Mouse (Mus musculus) kidney, postnatal 4 days (tissue): Measurements from ENCODE around the gene Fam90a1a.
A peak's percentile ranks its signal among the peaks of the same experiment; 100 is the strongest.
"Not testable (repeated sequence)": the region's sequence is repeated elsewhere in the genome, so short reads cannot be mapped to it uniquely, and the experiment has no call there.

Experiments
- DNase-seq, 2 experiments: peaks; one replicate each; pipeline ENCODE4 v3.0.0; 2021; ENCODE audit warnings: mixed read lengths in 2 of 2

Fam90a1a gene

DNA sequence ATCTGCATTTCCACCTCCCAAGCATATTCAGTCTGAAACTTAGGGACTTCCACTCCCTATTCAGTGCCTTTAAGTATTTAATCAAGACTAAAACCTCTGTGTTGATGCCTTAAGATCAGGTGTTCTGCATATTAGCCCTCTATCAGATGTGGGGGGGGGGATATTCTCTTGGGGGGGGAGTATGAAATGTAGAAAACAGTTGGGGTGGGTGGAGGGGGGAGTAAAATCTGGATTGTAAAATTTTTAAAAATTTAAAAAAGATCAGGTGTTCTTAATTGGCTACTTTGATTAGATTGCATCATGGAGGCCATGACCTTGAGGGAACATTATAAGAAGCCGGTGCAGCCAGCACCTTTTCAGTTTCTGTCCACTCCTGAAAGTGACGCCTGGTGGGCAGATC, at the start of gene Fam90a1a:
TSS of gene Fam90a1a (plus strand) at position 301 of the 400 bp plus-strand sequence.
- no peak for DNase-seq

DNA sequence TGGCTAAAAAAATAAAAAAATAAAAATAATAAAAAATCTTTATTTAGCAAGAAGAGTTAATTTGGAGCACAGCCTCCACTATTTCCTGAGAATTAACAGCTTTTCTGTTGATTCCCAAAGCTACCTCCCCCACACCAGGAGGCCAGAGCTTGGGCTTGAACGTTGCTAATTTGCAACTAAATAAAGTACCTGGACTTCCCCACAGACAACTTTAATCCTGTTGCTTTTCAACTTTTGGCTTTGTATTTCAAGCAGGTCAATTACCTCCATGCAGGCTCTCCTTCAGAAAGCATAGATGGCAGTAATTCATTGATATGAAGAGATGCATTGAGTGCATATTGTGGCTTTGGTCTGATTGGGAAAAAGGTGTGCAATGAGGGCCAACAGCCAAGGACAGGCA, 46.6 kb upstream of the Fam90a1a start:
- no peak for DNase-seq

DNA sequence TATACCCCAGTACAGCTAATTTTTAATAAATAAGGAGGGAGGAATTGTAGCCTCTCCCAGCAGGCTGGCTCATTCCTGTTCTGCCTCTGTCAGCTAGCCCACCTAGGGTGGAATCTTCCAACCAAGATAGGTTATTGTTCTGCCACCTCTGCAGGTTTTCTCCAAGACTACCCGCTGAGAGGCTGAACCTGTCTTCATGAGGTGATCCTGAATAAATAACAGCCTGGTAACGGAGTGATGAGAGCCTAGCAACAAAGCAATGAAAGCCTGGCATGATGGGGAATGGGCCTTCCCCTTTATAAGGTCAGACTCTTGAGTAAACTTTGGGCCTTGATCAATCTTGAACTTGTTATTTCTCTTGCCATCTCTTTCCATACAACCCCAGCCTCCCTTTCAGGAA, 46.0 kb upstream of the Fam90a1a start:
- DNase-seq: no peak

DNA sequence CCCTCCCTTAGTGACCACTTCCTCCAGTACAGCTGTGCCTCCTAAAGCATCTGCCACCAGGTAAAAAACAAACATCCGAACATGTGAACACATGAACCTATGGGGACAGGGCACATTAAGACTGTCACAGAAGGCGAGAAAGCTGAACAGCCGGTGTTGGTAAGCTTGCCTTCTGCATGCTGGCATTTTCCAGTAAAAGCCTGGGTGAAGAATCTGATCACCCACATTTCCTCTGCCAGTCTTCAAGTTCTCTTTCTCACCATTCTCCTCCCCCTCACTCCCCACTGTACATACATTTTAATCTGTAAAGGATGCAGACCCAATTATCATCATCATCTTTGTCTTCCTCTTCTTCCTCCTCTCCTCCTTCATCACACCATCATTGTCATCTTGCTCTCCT, 42.9 kb upstream of the Fam90a1a start:
- DNase-seq: no peak

DNA sequence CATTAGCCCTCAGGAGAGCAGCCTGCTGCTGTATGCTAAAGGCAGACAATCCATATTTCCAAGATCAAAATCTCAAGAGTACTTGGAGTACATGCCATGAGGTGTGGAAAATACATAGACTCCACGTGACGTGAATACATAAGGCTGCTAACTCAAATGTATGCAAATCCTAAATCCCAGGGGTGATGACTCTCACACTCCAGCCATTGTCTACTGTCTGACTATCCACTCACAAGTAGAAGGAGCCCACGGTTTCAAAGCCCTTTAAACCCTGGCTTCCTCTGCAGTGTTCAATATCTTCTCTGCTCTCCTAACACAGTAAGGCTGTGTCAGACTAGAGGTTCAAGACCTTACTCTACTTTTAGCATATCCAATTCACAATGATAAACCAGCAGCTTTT, 27.8 kb upstream of the Fam90a1a start:
- not testable (repeated sequence) for DNase-seq

DNA sequence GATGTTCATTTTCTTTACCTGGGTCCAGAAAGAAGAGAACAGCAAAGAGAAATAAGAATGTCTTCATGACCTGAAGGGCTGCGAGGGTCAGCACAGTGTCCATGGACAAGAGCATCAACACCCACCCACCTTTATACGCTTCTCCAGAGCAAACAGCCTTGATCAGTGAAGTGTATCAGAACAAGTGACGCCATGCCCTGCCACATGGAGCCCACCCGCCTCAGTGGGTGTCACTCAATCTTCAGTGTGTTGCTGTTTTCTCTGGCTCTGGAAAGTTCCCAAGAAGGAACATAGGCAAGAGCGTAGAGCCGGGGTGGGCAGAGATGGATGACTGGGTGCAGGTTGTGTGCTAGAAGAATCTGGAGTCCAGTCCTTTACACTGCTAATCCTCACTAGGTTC, 25.9 kb upstream of the Fam90a1a start, which contains the start of gene Defb15:
TSS of gene Defb15 (minus strand) at position 101 of the 400 bp plus-strand sequence.
- no peak for DNase-seq

DNA sequence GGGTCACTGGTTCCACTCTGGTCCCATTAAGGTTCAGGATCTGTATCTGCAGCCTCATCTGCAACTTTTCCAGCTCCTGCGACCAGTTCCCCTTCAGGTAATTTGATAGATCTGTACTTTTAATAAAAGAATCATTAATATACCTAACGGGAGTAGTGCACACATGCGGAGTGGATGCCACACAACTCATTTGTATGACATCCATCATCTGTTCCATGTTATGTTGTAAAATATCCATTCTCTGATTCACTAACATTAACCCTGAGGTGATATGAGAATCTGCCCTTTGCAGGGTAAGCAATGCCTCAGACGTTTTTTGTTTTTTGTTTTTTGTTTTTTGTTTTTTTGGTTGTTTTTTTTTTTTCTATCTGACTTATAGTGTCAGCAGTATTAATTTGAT, 20.5 kb upstream of the Fam90a1a start, which contains the start of gene Defb35:
TSS of gene Defb35 (plus strand) at position 301 of the 400 bp plus-strand sequence.
- DNase-seq: not testable (repeated sequence)

DNA sequence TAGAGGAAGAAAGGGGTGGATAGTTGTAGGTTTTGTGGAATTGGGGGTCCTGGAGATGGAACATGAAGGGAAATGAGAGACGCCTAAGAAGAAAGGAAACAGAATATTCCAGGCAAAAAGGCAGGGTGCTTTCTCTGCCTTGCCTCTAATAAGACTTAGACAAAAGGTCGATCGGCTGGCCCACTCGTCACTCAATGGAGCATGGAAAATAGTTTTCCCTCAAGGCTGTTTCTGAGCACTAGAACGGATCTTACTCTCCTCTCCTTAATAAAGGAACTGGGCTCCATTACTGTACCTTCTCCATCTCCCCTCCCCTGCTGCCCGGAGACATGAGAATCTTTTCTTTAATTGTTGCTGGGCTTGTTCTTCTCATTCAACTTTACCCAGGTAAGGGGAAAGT, 12.1 kb upstream of the Fam90a1a start, which contains the start of gene Defb13:
TSS of gene Defb13 (plus strand) at position 301 of the 400 bp plus-strand sequence.
- no peak for DNase-seq

DNA sequence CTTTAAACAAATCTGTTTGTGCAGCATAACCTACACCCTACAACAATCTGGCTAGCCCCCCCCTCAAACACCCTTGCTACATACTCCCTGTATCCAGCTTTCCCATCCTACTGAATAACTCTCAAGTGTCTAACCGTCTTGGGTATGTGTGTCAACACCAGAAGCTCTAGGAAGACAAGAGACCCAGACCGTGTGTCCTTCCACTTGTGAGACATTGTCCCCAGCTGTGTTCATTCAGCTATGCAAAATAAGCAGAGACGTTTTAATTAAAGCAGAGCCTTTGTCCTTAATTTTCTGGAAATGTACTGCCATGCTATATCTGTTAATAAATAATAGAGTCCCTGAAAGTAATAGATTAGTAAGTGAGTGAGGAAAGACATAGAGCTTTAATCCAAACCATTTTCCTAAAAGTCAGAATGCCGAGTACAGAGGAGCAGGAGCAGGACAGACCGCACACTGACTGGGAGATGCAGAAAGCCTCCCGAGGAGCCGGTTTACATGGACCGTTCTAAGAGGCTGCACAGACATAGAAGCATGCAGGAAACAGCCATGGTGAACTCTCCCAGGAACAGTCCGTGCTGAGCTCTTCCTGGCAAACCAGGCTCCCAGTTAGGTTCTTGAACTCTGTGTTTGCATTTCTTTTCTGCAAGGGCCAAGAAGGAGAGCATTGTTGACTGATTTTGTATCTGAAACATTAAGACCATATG, 11.1 kb upstream of the Fam90a1a start:
- peak in 1 of 2 experiments; percentile 24 for DNase-seq

DNA sequence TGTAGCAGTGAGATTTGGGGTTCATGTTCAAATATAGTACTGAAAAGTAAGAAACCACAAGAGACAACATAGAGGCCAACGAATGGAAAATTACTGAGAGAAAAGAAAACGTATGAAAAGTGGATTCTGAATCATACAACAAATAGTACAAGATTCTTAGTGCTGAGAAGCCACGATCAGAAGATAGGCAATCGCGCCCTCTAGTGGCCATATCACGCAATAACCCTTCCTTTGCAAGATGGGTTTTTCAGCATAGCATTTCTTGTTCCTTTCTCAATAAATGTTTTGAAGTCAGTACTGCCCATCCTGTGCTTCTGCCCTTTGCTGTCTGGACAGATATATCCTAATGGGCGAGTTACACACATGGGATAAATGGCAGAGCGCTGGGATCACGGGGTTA, 3.2 kb upstream of the Fam90a1a start:
- DNase-seq: peak; percentile 67 to 68

DNA sequence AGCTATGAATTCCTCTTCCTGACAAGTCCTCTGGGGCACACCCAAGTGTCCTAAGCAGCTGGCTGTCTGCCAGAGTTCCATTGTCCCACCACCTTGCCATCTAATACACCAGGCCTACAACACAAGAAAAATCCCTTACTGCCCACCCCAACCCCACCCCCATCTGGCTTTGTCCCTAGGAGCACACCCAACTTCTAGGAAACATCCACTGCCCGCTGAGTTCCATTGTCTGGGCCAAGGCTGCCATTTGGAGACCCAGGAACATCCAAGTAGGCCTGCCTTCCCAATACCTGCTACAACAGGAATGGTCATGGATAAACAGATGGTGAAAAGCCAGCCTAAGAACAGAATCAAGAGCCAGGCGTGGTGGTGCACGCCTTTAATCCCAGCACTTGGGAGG, 2.2 kb upstream of the Fam90a1a start:
- no peak for DNase-seq

DNA sequence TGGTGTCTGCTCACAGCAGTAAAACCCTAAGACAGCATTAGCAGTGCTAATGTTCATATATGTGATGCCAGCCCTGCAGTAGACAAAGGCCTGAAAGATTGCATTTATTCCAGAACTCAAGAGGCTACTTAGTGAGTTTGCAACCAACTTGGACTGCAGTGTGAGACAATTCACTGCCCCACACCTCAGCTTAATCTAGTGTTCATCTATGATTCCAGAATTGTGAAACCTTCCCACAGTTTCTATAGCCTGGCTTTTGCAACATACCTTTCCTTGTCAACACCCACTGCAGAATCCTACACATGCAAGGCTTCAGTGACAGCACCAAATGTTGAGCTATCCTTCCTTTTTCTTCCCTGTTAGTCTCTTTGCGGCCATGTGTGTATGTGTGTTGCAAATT, 8.1 kb downstream of the Fam90a1a start:
- DNase-seq: no peak

DNA sequence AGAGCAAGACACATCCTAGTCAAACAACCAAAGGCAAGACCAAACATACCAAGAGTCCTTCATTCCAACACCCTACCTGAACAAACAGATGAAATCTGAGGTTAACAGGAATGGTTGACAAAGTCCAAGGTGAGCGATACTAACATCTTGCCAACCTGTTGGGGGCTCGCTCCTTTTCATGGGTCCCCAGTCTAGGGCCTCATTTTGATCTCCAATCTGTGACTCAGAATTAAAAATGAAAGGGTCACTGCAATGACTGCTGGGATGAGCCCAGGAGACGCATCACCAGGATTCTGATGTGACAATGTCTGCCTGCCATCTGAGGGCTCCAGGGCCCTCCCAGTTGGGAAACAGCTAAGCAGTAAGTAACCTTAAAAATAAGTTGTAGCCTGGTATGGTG, 11.0 kb downstream of the Fam90a1a start, which contains the start of gene Ccdc70:
TSS of gene Ccdc70 (plus strand) at position 301 of the 400 bp plus-strand sequence.
- DNase-seq: no peak

DNA sequence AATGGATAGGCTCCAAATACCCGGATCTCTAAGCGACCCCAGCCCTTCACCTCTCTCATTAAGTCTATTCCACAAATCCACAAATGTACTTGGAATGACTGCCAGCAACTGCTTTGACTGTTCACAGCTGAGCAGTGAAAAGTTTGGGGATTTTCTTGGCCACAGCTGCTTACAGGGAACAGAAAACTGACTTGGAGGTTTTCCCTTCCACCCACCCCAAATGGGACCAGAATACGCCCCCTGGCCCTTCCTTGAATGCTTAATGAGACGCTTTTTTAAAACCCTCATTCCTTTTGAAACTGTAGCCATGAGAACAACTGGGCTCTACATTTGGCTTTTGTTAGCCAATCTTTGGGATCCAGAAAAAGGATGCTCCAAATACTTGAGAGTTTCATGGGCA, 19.7 kb downstream of the Fam90a1a start:
- DNase-seq: no peak

DNA sequence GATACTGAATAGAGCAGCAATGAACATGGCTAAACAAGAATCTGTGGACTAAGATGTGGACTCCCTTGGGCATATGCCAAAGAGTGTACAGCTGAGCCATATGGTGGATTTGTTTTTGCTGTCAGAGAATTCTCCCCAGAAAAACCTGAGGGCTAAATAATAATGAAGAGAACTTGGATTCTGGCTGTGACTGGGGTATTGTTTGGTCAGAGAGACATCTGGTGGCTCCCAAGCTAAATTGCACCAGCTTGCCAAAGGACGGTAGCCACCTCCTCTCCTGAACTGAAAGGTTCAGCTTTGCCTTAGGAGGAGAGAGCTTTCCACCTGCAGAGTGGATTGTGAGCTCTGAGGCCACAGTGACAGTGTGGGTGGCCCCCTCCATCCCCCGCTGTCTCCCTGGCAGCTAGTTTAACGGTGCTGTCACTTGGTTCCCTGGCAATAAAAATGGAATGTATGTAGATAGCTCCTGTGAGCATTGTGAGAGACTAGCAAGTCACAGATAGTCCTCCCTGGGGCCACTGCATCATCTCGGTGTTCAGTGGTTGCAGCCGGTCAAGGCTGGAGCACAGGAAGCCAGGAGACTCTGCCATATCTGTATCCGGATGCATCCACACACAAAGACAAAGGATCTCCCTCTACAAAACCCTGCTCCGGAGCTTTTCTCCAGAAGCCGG, 23.3 kb downstream of the Fam90a1a start:
- DNase-seq: peak in 1 of 2 experiments; percentile 9

DNA sequence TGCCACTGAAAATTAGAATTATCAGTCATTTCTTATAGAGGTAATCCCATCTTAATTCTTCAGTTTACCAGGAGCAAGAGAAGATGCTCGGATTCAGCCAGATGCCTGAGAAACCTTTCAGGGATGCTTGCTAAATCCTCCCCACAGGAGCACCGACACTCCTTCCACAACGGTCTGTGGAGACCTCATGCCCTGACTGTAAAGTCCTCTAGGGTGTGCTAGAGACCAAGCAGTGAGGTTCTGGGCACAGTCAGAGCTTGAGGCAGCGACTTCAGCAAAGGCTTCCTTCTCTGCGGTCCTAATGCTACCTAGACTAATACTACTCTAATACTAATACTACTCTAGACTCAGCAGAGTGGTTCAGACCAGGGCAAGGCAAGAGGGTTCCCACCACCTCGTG, 33.7 kb downstream of the Fam90a1a start:
- peak; percentile 39 to 53 for DNase-seq

DNA sequence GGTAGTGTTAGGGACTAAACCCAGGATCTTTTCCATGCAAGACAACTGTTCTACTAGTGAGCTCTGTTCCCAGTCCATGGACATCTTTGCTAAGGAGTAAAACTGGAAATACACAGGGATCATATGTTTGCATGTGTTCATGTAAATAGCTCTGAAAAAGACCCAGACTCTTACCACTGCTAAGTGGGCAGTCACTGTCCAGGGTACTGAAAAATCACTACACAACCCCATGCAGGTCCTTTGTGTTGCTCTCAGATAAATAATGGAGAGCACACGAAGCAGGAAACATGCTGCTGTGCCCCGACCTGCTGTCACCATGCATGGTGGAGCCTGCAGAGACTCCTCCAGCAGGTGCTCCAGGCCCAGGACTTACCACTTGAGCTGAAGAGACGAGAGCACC, 36.7 kb downstream of the Fam90a1a start:
- peak; percentile 18 to 35 for DNase-seq

DNA sequence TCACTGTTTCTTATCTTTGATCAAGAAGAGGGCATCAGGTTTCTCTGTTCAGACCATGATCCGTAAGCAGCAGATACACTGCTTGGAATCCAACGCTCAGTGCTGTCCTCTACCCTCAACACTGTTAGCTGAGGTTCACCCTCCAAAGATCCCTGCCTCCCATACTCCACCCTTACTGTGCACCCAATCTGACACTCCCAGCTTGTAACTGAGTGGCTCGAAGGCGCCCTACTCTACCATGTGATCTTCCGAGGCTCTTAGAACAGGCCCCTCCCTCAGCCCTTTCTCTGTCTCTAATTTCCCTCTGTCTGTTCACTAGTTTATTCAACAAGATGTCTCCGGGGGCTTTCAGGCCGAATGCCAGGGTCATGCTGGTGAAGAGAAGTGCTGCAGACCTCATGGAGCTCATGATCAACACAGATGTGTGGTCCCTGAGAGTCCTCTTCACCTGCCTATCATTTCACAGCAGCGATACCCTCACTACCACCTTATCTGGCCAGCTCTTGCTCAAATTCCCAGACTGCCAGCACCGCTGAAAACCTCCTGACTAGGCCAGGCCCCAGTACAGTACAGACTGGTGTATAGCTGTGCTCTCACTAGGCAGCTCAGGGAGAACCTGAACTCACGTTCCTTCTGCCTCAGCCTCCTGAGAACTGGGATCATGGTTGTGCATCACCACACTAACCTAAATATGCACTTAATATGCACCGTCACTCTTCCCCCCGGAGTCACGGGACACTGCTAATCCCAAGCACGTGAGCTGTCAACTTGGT, 46.4 kb downstream of the Fam90a1a start:
- no peak for DNase-seq

DNA sequence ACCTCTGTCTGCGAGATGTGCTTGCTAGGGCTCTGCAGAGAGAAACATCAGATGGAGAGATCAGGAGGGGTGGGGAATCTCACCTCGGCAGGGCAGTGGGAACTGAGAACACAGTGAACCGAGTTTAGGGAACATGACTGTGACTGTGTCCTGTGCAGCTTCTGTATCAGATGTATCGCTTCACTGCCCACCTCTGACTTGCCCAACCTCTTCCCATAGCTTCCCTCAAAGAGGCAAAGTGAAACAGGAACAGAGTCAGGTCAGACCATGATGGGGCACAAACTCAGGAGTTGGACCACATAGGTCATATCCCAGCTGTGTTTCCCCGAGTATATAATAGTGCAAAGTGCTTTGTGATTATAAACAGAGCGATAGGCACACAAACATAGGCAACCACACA, 47.9 kb downstream of the Fam90a1a start:
- no peak for DNase-seq

DNA sequence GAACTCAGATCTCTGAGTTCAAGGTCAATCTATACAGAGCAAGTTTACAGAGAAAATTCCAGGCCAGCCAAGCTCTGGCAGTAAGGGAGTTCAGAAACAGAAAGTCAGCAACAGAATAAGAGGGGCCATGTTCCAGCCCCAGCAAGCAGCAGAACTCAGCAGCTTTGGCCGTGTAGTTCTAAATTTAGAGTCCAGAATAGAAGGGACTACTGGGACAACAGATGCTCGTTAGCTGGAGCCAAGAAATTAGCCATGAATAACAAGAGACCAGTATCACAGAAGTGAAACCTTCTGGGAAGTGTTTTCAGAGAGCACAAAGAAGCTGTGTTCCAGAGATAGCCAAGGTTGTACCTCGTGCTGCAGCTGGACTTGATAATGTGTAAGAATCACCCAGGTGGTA, 50.9 kb downstream of the Fam90a1a start:
- no peak for DNase-seq

DNA sequence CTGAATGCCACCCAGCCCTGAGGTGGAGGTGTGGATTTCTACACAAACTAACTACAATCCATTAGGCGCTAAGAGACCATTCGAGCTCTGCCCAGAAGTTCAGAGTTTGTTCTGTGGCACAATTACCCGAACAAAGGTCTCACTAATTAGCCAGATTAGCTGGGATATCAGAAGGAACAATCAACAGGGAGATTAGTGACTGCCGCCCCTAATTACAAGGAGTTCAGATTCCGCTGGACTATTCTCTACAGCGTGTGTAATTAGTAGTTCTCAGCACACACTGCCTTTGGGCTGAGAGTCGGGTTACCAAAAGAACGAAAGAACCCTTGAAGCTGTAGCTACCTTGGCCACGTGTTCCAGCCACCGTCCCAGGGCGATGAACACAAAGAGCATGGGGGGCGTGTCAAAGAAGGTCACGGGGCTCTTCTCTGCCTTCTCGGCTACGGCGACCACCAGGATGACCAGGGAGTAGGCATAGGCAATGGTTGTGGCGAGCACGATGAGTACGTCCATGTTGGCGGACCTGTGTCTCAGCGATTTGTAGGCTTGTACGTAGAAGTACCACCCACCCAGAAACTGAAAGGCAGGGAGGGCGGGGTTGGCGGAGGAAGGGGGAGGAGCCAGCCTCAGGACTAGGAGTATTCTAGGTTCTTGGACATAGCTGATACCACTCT, 54.7 kb downstream of the Fam90a1a start:
- DNase-seq: no peak
